In genomic region chr10:107872542-107872941, GRCm38 (mm10) we compare ENCODE assay signal across 26 mouse cellular contexts. TPM values are rescaled to one million over a fixed set of nuclear protein-coding genes. Genes with fewer than 3 reads are reported as not detected.
DNase-seq lines count a peak whose midpoint lies in the region; ATAC-seq and TF ChIP-seq lines count a peak whose summit lies in the region.
"Had no signal": no experiment of that assay in that cellular context is flagged by ENCODE, and none has a peak within 500 bp of the region (broad histone marks: within the 10 kb centered on the region; RNA-seq: fewer than 3 reads in every experiment).

No protein-coding gene starts in this region.

- no peak overlapping the region for H3K4me2 ChIP-seq in heart, embryonic 11.5 days
- H3K4me2 ChIP-seq: heart, embryonic 15.5 days; hindbrain, embryonic 14.5 days; intestine, embryonic 15.5 days; limb, embryonic 12.5 days; midbrain, embryonic 13.5 days; neural tube, embryonic 12.5 days had no signal

- intact Hi-C loops in gastrocnemius, adult 2 months (cut with DNase I): no loop called here
- intact Hi-C loops in left cerebral cortex, postnatal 4 days (cut with DNase I): no loop called here

- peaks cover 9% of the 10 kb centered on the region for H3K4me1 ChIP-seq in thymus, adult 2 months (replicated peaks; ENCODE audit: control insufficient read depth, insufficient read depth, low read length)
- no peaks in the 10 kb centered on the region for H3K4me1 ChIP-seq in heart, embryonic 11.5 days (ENCODE audit: control insufficient read depth, insufficient read depth, low read length)
- H3K4me1 ChIP-seq: forebrain, embryonic 10.5 days; heart, embryonic 15.5 days; intestine, embryonic 15.5 days; limb, embryonic 12.5 days; midbrain, embryonic 13.5 days; neural tube, embryonic 12.5 days had no signal

- H3K27ac ChIP-seq in thymus, adult 2 months (ENCODE audit: control insufficient read depth, insufficient read depth, low read length): peak overlapping the region; percentile 67; the same call in 1 of the 2 replicates
- no peak overlapping the region for H3K27ac ChIP-seq in gastrocnemius, adult 2 months
- no peak overlapping the region for H3K27ac ChIP-seq in heart, embryonic 11.5 days (ENCODE audit: low read depth, low read length)
- H3K27ac ChIP-seq: forebrain, embryonic 10.5 days; heart, embryonic 15.5 days; hindbrain, embryonic 14.5 days; intestine, embryonic 15.5 days; limb, embryonic 12.5 days; liver, embryonic 14.5 days; macrophage; midbrain, embryonic 13.5 days; neural tube, embryonic 12.5 days had no signal

- no peak overlapping the region for H3K4me3 ChIP-seq in thymus, adult 2 months (ENCODE audit: control insufficient read depth, insufficient read depth, low read length)
- no peak overlapping the region for H3K4me3 ChIP-seq in gastrocnemius, adult 2 months
- H3K4me3 ChIP-seq in heart, embryonic 11.5 days (ENCODE audit: low read depth, low read length): no peak overlapping the region
- H3K4me3 ChIP-seq: forebrain, embryonic 10.5 days; heart, embryonic 15.5 days; intestine, embryonic 15.5 days; limb, embryonic 12.5 days; midbrain, embryonic 13.5 days; neural tube, embryonic 12.5 days had no signal

- no peak overlapping the region for H3K9ac ChIP-seq in heart, embryonic 11.5 days (ENCODE audit: low read depth, low read length)
- H3K9ac ChIP-seq: heart, embryonic 15.5 days; hindbrain, embryonic 14.5 days; intestine, embryonic 15.5 days; limb, embryonic 12.5 days; liver, embryonic 14.5 days; midbrain, embryonic 13.5 days; neural tube, embryonic 12.5 days had no signal

- H3K36me3 ChIP-seq in thymus, adult 2 months (ENCODE audit: control insufficient read depth, insufficient read depth, low read length): no peaks in the 10 kb centered on the region
- H3K36me3 ChIP-seq in heart, embryonic 11.5 days (ENCODE audit: control insufficient read depth, insufficient read depth, low read length): no peaks in the 10 kb centered on the region
- H3K36me3 ChIP-seq: forebrain, embryonic 10.5 days; heart, embryonic 15.5 days; intestine, embryonic 15.5 days; limb, embryonic 12.5 days; midbrain, embryonic 13.5 days; neural tube, embryonic 12.5 days had no signal

- no peak for ATAC-seq in heart, embryonic 11.5 days (replicated peaks; ENCODE audit: insufficient number of reproducible peaks, low FRiP score, low TSS enrichment)
- ATAC-seq: forebrain, embryonic 16.5 days; intestine, embryonic 15.5 days; lung, postnatal 0 days; midbrain, embryonic 13.5 days had no signal

- no peak for TF ChIP-seq CTCF in thymus, adult 2 months (IDR thresholded peaks at IDR 0.05; ENCODE audit: borderline replicate concordance, control insufficient read depth, extremely low read depth, insufficient read depth, low read length, poor library complexity)
- TF ChIP-seq CTCF in gastrocnemius, adult 2 months (IDR thresholded peaks at IDR 0.05): no peak

- DNase-seq in thymus, adult 2 months: peak; percentile 31
- no peak for DNase-seq in thymus, postnatal 4 days
- peak; percentile 22 for DNase-seq in induced T-regulatory cell, adult 2 months (ENCODE audit: low read depth)
- DNase-seq in thymus, postnatal 10 days (ENCODE audit: low spot score in 2 of 2): peak; percentile 22 to 31
- DNase-seq in gastrocnemius, adult 2 months: no peak
- DNase-seq in left cerebral cortex, postnatal 4 days: no peak
- DNase-seq: adrenal gland, postnatal 10 days; cerebellum, adult 2 months; gastrocnemius, postnatal 36 days; heart, postnatal 36 days; kidney, adult 8-10 months; kidney, postnatal 10 days; right cerebral cortex, postnatal 25 days had no signal

- no peaks in the 10 kb centered on the region for H3K9me3 ChIP-seq in heart, embryonic 11.5 days (replicated peaks; ENCODE audit: control insufficient read depth, low read length)
- H3K9me3 ChIP-seq: forebrain, embryonic 10.5 days; heart, embryonic 15.5 days; intestine, embryonic 15.5 days; limb, embryonic 12.5 days; midbrain, embryonic 13.5 days; neural tube, embryonic 12.5 days had no signal

- no peaks in the 10 kb centered on the region for H3K27me3 ChIP-seq in thymus, adult 2 months (ENCODE audit: control insufficient read depth, insufficient read depth, low read length)
- H3K27me3 ChIP-seq in heart, embryonic 11.5 days (ENCODE audit: control insufficient read depth, insufficient read depth, low read length): no peaks in the 10 kb centered on the region
- H3K27me3 ChIP-seq: heart, embryonic 15.5 days; intestine, embryonic 15.5 days; limb, embryonic 12.5 days; midbrain, embryonic 13.5 days; neural tube, embryonic 12.5 days had no signal

- no peak for TF ChIP-seq POLR2A in thymus, adult 2 months (IDR thresholded peaks at IDR 0.05; ENCODE audit: control insufficient read depth, extremely low read depth, insufficient read depth, low read length, poor library complexity)

- 4% methylated on average over 5 of the region's 5 CpGs for WGBS in thymus, adult 2 months
- 86% methylated on average over 5 of the region's 5 CpGs for WGBS in heart, embryonic 11.5 days (ENCODE audit: insufficient replicate concordance)

RNA-seq across cellular contexts. Expression of gene Otogl, which starts 39.4 kb away (rescaled TPM):
- polyA plus RNA-seq in thymus, adult 2 months (2012; rRNA removed): 0.03 and 0.04 TPM in 2 replicates
- total RNA-seq in gastrocnemius, adult 2 months (2021): under 1 TPM; 0.05 to 0.06 TPM
- polyA plus RNA-seq in heart, embryonic 11.5 days (2014; fragmentation: Nextera tagmentation; extraction: Ambion mirVana): 0.13 and 0.27 TPM in 2 replicates
- under 1 TPM; 0.44 to 0.72 TPM for total RNA-seq in left cerebral cortex, postnatal 4 days (2021)
- total RNA-seq: gastrocnemius, postnatal 36 days had no signal
- polyA plus RNA-seq: forebrain, embryonic 10.5 days; macrophage; spleen, adult 2 months had no signal

Comparison
In these comparisons a context has a peak if more than half of its experiments do, and no peak if none do; other contexts are left out.
1. DNase-seq: peak in thymus, adult 2 months (single experiment), induced T-regulatory cell, adult 2 months (single experiment) and thymus, postnatal 10 days (2 of 2); none in thymus, postnatal 4 days (single experiment), gastrocnemius, adult 2 months (single experiment) and left cerebral cortex, postnatal 4 days (single experiment).